In genomic region chr1:52653366-52653765, GRCm38 (mm10) we compare ENCODE assay signal across 13 mouse cellular contexts. TPM values are rescaled to one million over a fixed set of nuclear protein-coding genes. Genes with fewer than 3 reads are reported as not detected.
DNase-seq lines count a peak whose midpoint lies in the region; ATAC-seq and TF ChIP-seq lines count a peak whose summit lies in the region.
"Had no signal": no experiment of that assay in that cellular context is flagged by ENCODE, and none has a peak within 500 bp of the region (broad histone marks: within the 10 kb centered on the region; RNA-seq: fewer than 3 reads in every experiment).

No protein-coding gene starts in this region.

- no peaks in the 10 kb centered on the region for H3K27me3 ChIP-seq in heart, embryonic 14.5 days (ENCODE audit: control insufficient read depth, insufficient read depth, low read length)
- H3K27me3 ChIP-seq in heart, embryonic 10.5 days (ENCODE audit: insufficient read depth, poor library complexity, severe bottlenecking), result no peaks in the 10 kb centered on the region
- H3K27me3 ChIP-seq: hindbrain, embryonic 13.5 days; midbrain, embryonic 13.5 days had no signal

- no peak overlapping the region for H3K4me3 ChIP-seq in heart, embryonic 14.5 days (ENCODE audit: control insufficient read depth in 1 of 2, insufficient read depth in 1 of 2, low read depth in 1 of 2, low read length in 2 of 2)
- no peak overlapping the region for H3K4me3 ChIP-seq in heart, embryonic 10.5 days
- no peak overlapping the region for H3K4me3 ChIP-seq in left cerebral cortex, adult 2 months
- H3K4me3 ChIP-seq: erythroblast, embryonic 14.5 days; hindbrain, embryonic 13.5 days; midbrain, embryonic 13.5 days had no signal

- intact Hi-C loops in left cerebral cortex, adult 2 months (cut with DNase I), result loop anchor here (5.0 kb wide), 1 partner anchor 74 kb away; the partner anchor contains the start of gene Mfsd6

- no peak for TF ChIP-seq CTCF in left cerebral cortex, adult 2 months (IDR thresholded peaks at IDR 0.05)

- H3K4me1 ChIP-seq in heart, embryonic 14.5 days (ENCODE audit: control insufficient read depth in 2 of 2, insufficient read depth in 2 of 2, low read length in 2 of 2), result peaks cover 3 to 15% of the 10 kb centered on the region in 2 experiments
- H3K4me1 ChIP-seq in heart, embryonic 10.5 days, result peaks cover 6% of the 10 kb centered on the region; the same call in 1 of the 2 replicates
- H3K4me1 ChIP-seq: hindbrain, embryonic 13.5 days; midbrain, embryonic 13.5 days had no signal

- DNase-seq in heart, embryonic 10.5 days (ENCODE audit: low spot score), result no peak
- DNase-seq in CD4-positive helper T cell, adult 2 months (ENCODE audit: low read depth, low spot score), result peak; percentile 88
- no peak for DNase-seq in embryo, embryonic 10 days (ENCODE audit: low spot score)
- DNase-seq in left cerebral cortex, adult 2 months (ENCODE audit: extremely low spot score in 1 of 2, low spot score in 2 of 2), result no peak
- DNase-seq in cerebellum, postnatal 36 days, result no peak
- DNase-seq: cerebellum, postnatal 25 days; kidney, postnatal 14 days had no signal

- H3K9ac ChIP-seq in heart, embryonic 14.5 days (ENCODE audit: low read length), result no peak overlapping the region
- H3K9ac ChIP-seq: hindbrain, embryonic 13.5 days; midbrain, embryonic 13.5 days had no signal

- ATAC-seq in heart, embryonic 14.5 days (ENCODE audit: insufficient number of reproducible peaks, insufficient read depth, low FRiP score, low read depth), result no peak
- ATAC-seq in activated CD4-positive, CD25-positive, alpha-beta regulatory T cell, adult 4 months, result peak; percentile 77
- peak; percentile 81 for ATAC-seq in megakaryocyte, adult 5-6 weeks (ENCODE audit: poor library complexity, severe bottlenecking)
- ATAC-seq: midbrain, embryonic 13.5 days had no signal

- H3K36me3 ChIP-seq in heart, embryonic 14.5 days (ENCODE audit: control insufficient read depth, insufficient read depth, low read length), result peaks cover 20% of the 10 kb centered on the region
- H3K36me3 ChIP-seq in heart, embryonic 10.5 days, result peaks cover 21% of the 10 kb centered on the region; the same call in 1 of the 2 replicates

- no peak overlapping the region for H3K4me2 ChIP-seq in heart, embryonic 14.5 days (ENCODE audit: low read length)
- H3K4me2 ChIP-seq: hindbrain, embryonic 13.5 days; midbrain, embryonic 13.5 days had no signal

- H3K27ac ChIP-seq in heart, embryonic 14.5 days (replicated peaks in 1 of 2; ENCODE audit: control insufficient read depth in 1 of 2, insufficient read depth in 1 of 2, low read depth in 2 of 2, low read length in 2 of 2), result peak overlapping the region; percentile 44 to 53; a peak in 3 of 4 replicates
- no peak overlapping the region for H3K27ac ChIP-seq in heart, embryonic 10.5 days
- no peak overlapping the region for H3K27ac ChIP-seq in left cerebral cortex, adult 2 months
- H3K27ac ChIP-seq: hindbrain, embryonic 13.5 days; midbrain, embryonic 13.5 days had no signal

- 72% methylated on average over 1 of the region's 1 CpGs for WGBS in heart, embryonic 14.5 days
- 68% methylated on average over 1 of the region's 1 CpGs for WGBS in heart, embryonic 10.5 days

- H3K9me3 ChIP-seq in heart, embryonic 14.5 days (ENCODE audit: control insufficient read depth, low read length), result no peaks in the 10 kb centered on the region
- no peaks in the 10 kb centered on the region for H3K9me3 ChIP-seq in heart, embryonic 10.5 days
- H3K9me3 ChIP-seq: hindbrain, embryonic 13.5 days; midbrain, embryonic 13.5 days had no signal

RNA-seq across cellular contexts. Expression of gene Nemp2, which starts 22.9 kb away (rescaled TPM):
- polyA plus RNA-seq in heart, embryonic 14.5 days (2014; fragmentation: Nextera tagmentation; extraction: Ambion mirVana), result 5.6 and 6.3 TPM in 2 replicates
- polyA plus RNA-seq in heart, embryonic 10.5 days (2016; fragmentation: Nextera tagmentation; extraction: Ambion mirVana), result 6.3 and 6.6 TPM in 2 replicates
- polyA plus RNA-seq in activated CD4-positive, CD25-positive, alpha-beta regulatory T cell, adult 4 months (2017; shearing (Covaris generic)), result 10 to 100 TPM; 26.3 to 27.2 TPM
- 18.1 and 19.6 TPM in 2 replicates for total RNA-seq in megakaryocyte, adult 5-6 weeks (2015)
- total RNA-seq in megakaryocyte, adult 5-6 weeks (2017), result 19.4 and 20.3 TPM in 2 replicates
- total RNA-seq in left cerebral cortex, adult 2 months (2021), result 1 to 10 TPM; 3.2 to 6.0 TPM

Comparison
In these comparisons a context has a peak if more than half of its experiments do, and no peak if none do; other contexts are left out.
1. H3K27ac ChIP-seq: peak in heart, embryonic 14.5 days (2 of 2); none in heart, embryonic 10.5 days (single experiment) and left cerebral cortex, adult 2 months (single experiment).